Mouse (Mus musculus) hindlimb bud, embryonic 11.5 days (tissue): ENCODE data around the gene Smok2a.
"Not testable (repeated sequence)": the region's sequence is repeated elsewhere in the genome, so short reads cannot be mapped to it uniquely, and the experiment has no call there.

Experiments
- DNase-seq: peaks from one replicate; pipeline ENCODE4 v3.0.0-alpha.2; 2012; ENCODE audit warnings: low read depth, low spot score; ENCODE audit errors: extremely low spot score

Smok2a gene

DNA sequence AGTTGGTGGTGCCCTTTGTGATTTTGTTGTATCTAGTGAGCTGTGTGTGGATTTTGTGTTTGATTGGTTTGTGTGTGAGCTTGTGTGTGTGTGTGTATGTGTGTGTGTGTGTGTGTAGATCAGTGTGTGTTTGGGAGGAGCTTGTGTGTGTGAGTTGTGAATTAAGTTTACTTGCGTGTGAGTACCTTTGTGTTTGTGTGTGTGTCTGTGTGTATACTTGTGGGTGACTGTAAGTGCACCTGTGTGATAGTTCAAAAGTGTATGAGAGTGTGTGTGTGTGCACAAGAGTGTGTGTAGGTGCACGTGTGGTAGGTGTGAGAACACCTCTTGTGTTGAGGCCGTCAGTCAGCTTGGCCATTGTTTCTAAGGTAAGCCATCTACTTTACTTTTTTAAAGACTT, at the start of gene Smok2a:
TSS of gene Smok2a (plus strand) at position 301 of the 400 bp plus-strand sequence.
- no peak for DNase-seq

DNA sequence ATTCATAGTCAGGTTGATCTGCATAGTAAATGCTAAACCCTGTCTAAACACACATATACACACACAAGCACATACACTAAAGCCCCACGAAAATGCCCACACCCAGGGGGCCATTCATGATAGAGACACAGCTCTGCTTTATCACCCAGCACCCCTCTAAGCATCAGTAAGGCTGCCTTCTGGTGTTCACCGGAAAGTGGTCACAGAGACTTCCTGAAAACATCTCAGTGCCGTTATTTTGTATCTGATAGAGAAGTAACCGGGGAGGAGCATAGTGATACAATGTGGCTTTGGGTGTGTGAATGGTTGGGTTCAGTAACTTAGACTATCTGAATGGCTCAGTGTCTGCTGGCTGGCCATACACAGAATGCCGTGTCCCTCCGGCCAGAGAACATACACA, 47.4 kb upstream of the Smok2a start:
- not testable (repeated sequence) for DNase-seq

DNA sequence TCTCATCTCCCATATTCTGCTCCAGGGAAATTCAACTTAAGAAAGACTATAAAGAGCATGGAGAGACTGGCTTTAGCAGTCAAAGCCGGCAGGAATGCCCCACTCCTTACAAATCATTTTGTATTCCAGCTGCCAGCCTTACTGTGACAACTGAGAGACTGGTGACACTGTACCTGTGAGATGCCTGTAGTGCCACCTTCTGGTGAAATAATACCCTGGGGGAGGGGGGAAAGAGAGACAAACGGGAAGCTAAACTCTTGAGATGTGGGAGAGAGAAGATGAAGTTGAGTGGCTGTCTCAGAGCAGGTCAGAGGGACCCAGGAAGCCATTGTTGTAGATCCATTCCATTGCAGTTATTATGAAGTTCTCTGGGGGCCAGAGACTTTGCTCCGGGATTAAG, 47.0 kb upstream of the Smok2a start:
- DNase-seq, result not testable (repeated sequence)

DNA sequence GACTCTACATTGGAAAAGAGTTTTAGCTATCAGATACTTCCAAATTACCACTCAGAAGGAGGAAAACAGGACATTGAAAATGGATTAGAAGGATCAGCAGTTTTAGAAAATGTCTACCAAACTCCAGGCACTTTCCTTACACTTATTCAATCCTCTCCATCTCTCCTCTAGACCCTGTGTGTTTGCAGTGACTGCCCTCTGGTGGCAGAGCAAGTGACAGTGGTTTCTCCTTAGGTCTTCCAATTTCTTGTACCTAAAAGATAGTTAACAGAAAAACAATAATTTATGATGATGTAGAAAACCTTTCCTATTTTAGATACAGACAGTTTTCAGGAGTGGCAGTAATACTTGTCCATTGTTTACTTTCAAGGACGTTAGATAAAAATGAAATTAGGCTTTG, 45.4 kb upstream of the Smok2a start:
- not testable (repeated sequence) for DNase-seq

DNA sequence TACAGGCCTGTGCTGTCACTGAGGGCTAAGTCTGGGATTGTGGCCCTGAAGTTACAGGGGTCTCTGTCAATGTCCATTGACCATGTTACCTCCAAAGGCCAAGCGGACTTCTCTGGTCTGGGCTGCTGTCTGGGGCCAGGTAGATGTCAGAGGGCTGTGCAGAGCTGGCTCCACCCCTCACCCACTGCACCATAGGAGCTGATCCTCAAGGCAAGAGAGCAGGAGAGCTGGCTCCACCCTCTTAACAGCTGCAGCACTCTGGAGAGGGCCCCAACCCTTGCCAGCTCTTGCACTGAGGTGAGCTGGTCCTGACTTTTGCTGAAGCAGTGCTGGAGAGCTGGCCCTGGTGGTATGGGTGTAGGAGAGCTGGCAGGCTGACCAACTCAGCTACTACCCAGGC, 43.2 kb upstream of the Smok2a start:
- DNase-seq, result not testable (repeated sequence)

DNA sequence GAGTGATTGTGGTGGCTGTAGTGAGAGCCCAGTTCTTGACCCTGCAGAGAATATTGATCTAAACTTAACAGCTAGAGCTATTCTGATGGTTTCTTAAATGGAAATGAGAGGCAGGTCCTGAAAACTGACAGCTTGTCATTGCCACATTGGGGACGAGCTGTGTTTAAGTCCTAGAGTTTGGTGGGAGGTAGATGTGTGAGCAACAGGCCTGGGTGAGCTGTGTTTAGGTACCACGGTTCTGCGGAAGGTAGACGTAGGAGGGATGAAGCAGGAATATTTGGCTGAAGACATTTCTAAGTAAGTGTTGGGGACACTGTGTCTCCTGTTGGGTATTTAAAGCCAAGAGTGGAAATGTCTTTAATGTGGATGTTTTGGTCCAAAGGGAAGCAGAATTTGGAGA, 42.0 kb upstream of the Smok2a start:
- DNase-seq, result not testable (repeated sequence)

DNA sequence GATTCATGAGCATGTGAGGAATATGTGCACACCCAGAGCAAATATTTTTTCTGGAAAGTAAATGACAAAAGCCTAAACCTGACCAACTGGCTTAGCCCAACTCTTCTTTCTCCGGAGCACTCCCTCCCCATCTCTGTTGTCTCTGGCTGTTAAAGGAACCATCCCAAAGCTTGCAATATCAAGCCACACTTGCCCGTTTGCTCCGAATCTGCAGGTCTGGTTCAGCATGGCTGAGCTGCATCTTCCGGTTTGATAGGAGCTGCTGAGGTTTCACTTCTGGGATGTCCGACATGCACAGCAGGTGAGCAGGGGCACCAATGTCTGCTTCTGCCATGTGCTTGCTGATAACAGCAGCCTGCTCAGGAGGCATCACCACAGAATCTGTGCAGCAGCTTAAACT, 40.5 kb upstream of the Smok2a start:
- not testable (repeated sequence) for DNase-seq

DNA sequence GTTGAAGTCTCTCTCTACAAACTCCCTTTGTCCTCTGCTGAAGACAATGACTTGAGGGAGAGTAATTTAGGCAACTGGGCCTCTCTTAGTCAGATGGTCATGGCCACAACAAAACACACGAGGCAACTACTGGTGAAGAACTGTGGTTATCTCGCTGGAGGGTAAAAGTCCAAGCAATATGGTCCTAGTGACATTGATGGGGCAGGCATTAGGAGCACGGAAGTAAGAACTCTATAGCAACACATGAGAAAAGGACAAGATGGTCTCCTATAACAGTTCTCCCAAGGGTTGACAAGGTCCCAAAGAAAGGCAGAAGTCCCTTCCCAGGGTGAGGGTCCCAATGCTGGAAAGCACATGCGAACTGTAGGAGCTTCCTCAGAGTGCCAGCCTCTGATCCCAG, 38.3 kb upstream of the Smok2a start:
- DNase-seq, result not testable (repeated sequence)

DNA sequence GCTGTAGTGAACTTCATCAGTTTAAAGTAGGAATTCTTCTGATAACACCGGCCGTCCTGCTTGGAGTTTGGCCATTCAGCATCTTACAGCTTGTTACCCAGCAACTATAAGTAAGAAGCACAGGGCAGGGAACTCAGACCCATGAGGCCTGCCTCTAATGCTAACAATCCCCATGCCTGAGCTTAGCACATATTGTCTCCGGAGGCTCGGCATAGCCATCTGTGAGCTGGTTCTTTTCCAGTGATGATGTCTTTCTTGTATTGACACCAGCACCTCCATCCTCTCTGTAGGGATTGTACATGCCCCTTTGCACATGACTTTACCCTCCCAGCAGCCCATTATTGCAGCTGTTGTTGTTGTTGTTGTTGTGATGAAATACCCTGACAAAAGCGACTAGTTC, 36.5 kb upstream of the Smok2a start:
- not testable (repeated sequence) for DNase-seq

DNA sequence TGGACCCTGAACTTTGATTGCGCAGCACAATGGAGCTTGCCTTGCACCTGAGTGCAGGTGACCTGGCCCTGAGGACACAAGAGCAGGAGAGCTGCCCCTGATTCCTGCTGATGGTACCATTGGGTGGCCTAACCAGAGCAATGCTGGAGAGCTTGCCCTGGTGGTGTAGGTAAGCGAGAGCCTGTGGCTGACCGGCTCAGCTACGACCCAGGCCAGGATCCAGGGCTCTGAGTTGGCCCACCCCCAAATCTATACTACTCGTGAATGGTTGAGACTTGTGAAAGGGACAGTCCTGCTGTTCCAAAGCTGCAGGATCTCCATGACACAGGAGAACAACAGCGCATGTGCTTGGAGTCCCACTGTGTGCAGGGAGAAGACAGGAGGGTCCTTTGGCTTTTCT, 34.4 kb upstream of the Smok2a start:
- DNase-seq, result not testable (repeated sequence)

DNA sequence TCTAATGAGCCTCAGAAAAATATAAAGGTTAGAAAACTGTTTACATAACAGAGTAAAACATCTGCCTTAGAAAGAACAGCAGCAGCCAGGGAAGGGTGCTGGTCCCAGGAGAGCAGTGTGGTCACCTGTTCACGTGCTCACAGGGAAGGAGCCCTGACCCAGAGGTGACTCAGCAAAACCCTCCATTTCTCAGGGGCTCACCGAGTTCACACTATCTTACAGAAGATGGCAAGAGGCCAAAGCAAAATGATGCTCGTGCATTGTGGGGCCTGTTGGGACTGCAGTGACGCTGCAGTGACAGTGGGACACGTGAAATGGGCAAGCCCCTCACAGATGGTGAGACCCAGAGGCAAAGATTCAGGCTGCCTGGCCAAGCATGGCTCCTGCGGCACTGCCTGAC, 33.4 kb upstream of the Smok2a start:
- not testable (repeated sequence) for DNase-seq

DNA sequence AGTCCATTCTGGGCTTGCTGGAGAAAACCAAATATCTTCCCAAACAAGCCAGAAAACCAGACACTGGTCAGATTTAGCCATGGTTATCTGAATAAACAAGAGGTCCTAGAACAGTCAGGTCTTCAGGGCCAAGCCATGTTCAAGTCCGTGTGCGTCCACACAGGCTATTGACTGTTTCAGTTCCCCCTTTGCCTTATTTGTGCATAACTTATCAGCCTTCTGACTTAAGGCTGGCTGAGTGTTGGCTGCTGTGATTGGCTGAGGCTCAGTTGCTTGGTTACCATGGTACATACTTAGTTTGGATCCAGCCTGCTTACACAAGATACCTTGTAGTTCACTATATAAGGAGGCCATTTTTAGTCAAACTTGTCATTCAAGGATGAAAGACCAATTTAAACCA, 32.1 kb upstream of the Smok2a start:
- DNase-seq, result not testable (repeated sequence)

DNA sequence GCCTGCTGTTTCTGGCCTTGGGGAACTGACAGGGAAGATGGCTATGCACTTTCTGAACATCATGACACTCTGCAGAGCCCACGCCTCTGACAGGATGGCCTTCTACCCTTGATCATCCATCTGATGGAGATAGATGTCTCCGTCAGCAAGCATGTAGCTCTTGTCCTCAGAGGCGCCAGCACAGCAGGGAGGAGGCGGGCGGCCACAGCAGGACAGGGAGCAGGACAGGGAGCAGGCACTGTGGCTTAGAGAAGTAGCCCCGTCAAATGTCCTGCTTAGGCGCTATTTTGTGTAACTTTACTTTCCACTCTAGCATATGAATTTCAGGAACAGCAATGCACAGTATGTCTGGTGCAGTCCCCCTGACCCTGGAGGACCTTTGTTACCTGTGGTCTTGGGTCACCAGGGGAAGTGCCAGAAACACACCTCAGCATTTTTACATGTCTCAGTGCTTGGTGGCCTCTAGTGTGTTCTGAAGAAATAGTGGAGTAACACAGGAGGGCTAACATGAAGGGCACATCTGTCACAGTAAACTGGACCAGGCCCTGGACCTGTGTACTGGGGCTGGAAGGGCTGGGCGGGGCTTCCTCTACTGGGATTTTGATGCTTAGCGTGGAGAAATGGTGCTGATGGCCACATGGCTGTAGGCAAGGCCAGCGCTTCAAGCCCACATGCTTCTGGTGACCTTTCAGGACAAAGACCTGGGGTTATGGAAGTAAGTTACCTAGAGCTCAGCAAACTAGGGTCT, 30.0 kb upstream of the Smok2a start:
- DNase-seq, result not testable (repeated sequence)

DNA sequence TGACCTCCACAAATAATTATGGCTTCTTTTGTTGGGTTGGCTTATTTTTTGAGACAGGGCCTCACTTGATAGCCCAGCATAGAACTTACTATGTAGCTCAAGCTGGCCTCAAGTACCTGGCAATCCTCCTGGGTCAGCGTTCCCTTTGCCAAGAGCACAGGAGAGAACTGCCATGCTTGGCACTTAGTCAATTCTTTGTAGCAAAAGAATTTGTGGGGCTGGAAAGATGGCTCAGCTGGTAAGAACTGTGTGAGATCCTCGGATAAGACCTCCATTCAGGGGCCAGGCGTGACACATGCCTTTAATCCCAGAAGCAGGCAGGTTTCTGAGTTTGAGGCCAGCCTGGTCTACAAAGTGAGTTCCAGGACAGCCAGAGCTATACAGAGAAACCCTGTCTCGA, 24.5 kb upstream of the Smok2a start:
- not testable (repeated sequence) for DNase-seq

DNA sequence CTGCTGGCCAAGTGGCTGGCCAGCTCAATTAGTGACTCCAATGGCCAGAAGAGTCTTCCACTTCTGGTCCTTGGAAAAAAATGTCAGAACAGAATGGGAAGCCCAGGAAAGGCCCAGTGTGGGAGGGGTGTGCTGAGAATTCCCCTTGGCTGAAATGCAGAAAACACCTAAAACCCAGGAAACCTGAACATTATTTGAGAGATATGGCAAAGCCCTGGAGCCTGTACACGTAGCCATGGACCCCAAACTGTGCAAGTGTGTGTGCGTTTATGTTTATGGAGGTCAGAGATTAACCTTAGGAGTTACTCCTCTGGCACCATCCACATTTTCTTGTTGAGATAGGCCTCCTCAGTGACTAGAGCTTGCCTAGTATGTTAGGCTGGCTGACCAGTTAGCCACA, 22.2 kb upstream of the Smok2a start:
- DNase-seq, result not testable (repeated sequence)

DNA sequence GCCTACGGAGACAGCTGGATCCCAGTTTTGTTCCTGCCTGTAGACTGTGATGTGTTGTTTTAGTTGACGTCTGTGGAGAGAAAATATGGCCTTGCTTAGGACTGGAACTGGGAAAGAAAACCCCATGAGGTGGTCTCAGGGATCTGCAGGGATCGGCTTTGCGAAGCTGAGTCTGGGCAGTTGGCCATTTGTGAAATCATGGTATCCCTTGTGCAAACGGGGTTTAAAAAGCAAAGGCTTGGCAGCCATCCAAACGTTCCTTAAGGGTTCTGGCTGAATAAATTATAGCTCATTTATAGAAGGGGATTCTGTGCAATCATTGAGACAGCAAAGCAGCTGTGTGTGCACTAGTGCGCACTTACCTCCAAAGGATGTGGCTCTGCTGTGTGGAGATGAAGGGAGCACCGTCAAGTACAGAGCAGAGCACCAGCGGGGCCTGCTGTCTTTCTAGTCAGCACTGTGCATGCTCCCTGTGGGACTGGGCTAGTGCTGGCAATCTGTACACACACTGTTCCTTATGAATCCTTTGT, 21.0 kb upstream of the Smok2a start:
- DNase-seq, result not testable (repeated sequence)

DNA sequence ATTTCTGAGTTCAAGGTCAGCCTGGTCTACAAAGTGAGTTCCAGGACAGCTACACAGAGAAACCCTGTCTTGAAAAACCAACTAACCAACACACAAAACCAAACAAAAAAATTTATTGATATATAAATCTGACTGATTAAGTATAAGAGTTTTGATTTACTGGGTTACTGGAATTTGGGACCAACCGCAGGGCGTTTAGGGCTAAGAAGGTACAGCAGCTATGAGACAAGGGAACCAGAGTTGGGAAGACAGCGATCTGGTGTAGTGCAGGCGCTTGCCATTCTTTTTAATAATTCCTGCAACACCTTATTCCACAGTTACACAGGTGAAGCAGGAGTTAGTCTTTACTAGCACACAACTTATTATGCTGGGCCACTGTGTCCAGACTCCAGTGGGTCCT, 19.4 kb upstream of the Smok2a start:
- not testable (repeated sequence) for DNase-seq

DNA sequence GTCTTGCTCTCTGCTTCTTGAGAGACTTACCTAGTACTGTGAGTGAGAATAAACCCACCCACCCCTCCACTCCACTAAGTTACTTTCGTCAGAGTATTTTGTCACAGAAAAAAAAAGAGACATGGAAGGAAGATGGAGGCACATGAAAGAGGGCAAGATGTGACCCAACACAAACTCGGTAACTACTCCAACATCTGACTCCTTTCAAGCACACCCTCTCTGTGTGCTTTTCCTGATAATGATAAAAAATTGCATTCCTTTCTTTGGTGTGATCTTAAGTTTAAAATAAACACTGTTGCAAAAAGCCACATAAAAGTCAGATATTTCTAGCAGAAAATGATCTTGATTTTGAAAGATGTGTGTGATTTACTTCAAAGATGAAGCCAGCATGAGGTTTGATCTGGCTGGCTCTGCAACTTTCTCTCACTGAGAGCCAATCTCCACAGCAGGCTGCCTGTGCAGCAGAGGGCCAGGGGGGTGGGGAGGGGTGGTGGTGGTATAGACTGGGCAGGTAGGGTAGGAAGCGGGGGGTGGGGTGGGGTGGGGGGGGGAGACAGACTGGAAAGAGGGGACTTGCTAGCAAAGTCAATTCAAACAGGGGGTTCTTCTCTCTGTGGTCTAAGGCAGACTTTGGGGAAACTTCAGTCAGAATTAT, 18.4 kb upstream of the Smok2a start:
- DNase-seq, result not testable (repeated sequence)

DNA sequence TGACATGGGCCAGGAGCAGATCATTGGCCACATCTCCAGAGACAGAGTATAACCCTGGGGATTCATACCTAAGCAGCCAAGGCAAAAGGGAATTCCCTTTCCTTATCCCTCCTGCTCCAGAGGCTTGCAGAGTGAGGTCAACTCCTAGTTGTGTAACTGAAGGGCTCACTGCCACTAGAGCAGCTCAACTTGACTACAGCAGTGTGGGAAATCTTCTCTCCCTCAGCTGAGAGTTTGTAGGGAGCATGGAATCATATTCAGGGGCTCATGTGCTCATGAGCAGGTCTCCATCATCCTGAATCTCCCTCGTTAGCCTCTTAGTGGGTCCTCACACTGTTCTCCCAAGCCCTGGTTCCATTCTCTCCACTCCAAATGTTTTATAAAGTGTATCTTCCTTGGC, 15.7 kb upstream of the Smok2a start:
- DNase-seq, result not testable (repeated sequence)

DNA sequence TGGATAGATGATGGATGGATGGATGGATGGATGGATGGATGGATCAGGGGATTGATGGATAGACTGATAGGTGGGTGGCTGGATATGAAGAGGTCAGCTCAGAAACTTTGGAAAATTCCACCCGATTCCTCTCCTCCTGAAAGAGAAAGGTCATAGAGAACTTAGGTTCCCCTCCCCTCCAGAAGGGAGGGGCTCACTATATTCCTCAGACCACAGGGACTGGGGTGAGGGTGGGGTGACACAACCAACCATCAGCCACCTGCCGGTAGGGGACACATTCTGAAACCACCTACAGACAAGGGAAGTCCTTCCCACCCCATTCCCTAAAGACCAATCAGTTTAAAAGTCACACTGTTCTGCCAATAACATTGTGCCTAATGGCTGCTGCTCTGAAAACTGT, 14.5 kb upstream of the Smok2a start:
- DNase-seq, result no peak

DNA sequence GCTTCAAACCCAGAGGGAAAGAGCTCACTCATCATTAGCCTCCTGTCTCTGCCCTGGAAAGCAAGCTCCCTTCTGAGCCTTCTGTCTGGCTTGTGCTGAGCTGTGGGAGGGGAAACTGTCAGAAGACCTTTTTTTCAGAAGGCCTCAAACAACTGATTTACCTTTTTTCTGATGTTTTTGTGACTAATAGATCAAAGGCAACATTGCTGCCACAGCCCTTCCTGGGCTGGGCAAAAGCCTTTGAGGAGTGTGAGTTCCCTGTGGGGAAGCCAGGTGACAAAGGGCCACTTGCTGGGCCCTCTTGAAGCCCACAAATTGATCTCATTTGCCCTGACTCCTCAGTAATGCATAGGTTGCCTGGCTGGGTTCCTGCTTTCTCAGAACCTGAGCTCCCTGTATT, 12.5 kb upstream of the Smok2a start:
- DNase-seq, result not testable (repeated sequence)

DNA sequence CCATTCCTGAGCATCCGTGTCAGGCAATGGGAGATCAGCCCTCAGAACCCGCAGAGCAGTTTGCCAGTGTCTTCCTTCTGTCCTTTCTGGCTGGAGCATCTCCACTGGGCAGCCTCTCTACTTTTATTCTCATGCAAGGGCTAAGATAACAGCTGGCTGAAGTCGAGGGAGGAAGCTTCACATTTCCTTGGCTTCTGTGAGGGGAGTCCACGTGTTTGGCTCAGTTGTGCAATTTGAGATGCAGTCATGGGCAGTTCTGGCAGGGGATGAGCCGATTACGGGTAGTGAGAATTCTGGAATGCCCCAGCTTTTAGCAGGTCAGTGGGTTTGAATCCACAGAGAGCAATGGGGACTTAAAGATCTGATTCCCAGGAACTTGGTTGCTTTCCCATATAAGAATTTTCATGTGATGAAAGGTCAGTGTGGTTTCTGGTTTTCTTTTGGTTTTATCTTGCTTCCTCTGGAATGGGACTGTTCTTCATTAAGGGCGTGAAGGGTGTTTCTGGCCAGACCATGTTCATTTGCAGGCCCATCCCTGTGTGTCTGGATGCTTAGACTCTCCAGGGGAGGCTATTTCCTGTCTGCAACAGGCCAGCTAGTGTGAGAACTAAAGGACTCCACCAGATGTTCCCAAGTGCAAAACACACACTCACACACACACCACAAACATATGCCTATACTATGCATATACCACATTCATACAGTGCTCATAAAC, 8.7 kb upstream of the Smok2a start:
- DNase-seq, result no peak
